Mouse (Mus musculus) layer of hippocampus, postnatal 36 days (tissue): Measurements from ENCODE around the gene Nps. TPM values are rescaled to one million over a fixed set of nuclear protein-coding genes. Genes with fewer than 3 reads are reported as not detected.

Experiments used
- total RNA-seq, 2 experiments: library from RNA; stranded (reverse); gene quantifications; 2 replicates each; pipeline ENCODE4 v1.2.3; 2021

Nps gene
- total RNA-seq, 2 experiments from 2014 or later = not detected

Other genes with a start within 250 kb of the Nps start
- not detected for gene Foxi2, start 151.6 kb downstream of the Nps start, total RNA-seq